Mouse (Mus musculus) neural tube, embryonic 11.5 days (tissue): ENCODE results near the gene Elf3. TPM values are rescaled to one million over a fixed set of nuclear protein-coding genes. Genes with fewer than 3 reads are reported as not detected.

Source experiments
- ATAC-seq: fragments of 200-750 bp; cut with Nextera tagmentation; 2 replicates; pipeline ENCODE4 v1.8.0; 2017; ENCODE audit warnings: moderate number of reproducible peaks, mild to moderate bottlenecking, moderate TSS enrichment, moderate library complexity; ENCODE audit not compliant: insufficient read depth, low FRiP score, low TSS enrichment
- DNase-seq: peaks from one replicate; pipeline ENCODE4 v3.0.0-alpha.2; 2015; ENCODE audit warnings: low spot score
- H3K27ac ChIP-seq: fragments of 300-500 bp; sonication (generic); 2 replicates; pipeline ENCODE4 v1.5.1; 2014; ENCODE audit warnings: low read depth, mild to moderate bottlenecking, low read length
- H3K27me3 ChIP-seq: fragments of 300-500 bp; sonication (generic); 2 replicates; pipeline ENCODE4 v1.6.1; 2014; ENCODE audit warnings: mild to moderate bottlenecking, low read length, mixed read lengths; ENCODE audit not compliant: control insufficient read depth, insufficient read depth
- H3K36me3 ChIP-seq: fragments of 300-500 bp; sonication (generic); 2 replicates; pipeline ENCODE4 v1.6.1; 2014; ENCODE audit warnings: mild to moderate bottlenecking, low read length, moderate library complexity, mixed read lengths; ENCODE audit not compliant: control insufficient read depth, insufficient read depth
- H3K4me1 ChIP-seq: fragments of 300-500 bp; sonication (generic); 2 replicates; pipeline ENCODE4 v1.6.1; 2014; ENCODE audit warnings: low read length, mixed read lengths; ENCODE audit not compliant: control insufficient read depth, insufficient read depth
- H3K4me2 ChIP-seq: fragments of 300-500 bp; sonication (generic); 2 replicates; pipeline ENCODE4 v1.6.1; 2014; ENCODE audit warnings: low read depth, mild to moderate bottlenecking, moderate library complexity
- H3K4me3 ChIP-seq: fragments of 300-500 bp; sonication (generic); 2 replicates; pipeline ENCODE4 v1.5.1; 2014; ENCODE audit warnings: low read depth, low read length
- H3K9ac ChIP-seq: fragments of 300-500 bp; sonication (generic); 2 replicates; pipeline ENCODE4 v1.6.1; 2014; ENCODE audit warnings: mild to moderate bottlenecking, low read length
- H3K9me3 ChIP-seq: fragments of 300-500 bp; sonication (generic); 2 replicates; pipeline ENCODE4 v1.6.1; 2016; ENCODE audit warnings: low read length; ENCODE audit not compliant: control insufficient read depth
- WGBS: fragments of 180-500 bp; shearing (Covaris S2); extraction: QIAGEN DNeasy Blood & Tissue Kit; methylation state at CpG from one replicate; pipeline ENCODE4 v1.1.7; 2014; 5-methylcytosine and 5-hydroxymethylcytosine counted together
- polyA plus RNA-seq: library from polyadenylated mRNA; unstranded; fragments of >200 nt; fragmentation: Nextera tagmentation; extraction: Ambion mirVana; gene quantifications from 2 replicates; pipeline ENCODE4 v1.2.1, GENCODE M21; 2014

The Elf3 gene
- polyA plus RNA-seq, 1 experiment from 2014 or later = 1.4 TPM

- no peak for ATAC-seq
- Histone ChIP-seq H3K4me2 (no peak overlapping the region), H3K27ac (no peak overlapping the region), H3K4me3 (no peak overlapping the region), H3K36me3 (peaks cover 7% of the 10 kb centered on the region; the same call in 1 of the 2 replicates), H3K4me1 (no peaks in the 10 kb centered on the region), H3K9ac (no peak overlapping the region), H3K9me3 (no peaks in the 10 kb centered on the region), H3K27me3 (no peaks in the 10 kb centered on the region)
- WGBS = 93% methylated on average over 9 of the region's 9 CpGs
- DNase-seq = no peak
These were observed 13.0 kb upstream of the Elf3 start for GRCm38 (mm10) chr1:135271371-135271770.

GRCm38 (mm10) chr1:135267663-135268446, 9.5 kb upstream of the Elf3 start:
- Histone ChIP-seq H3K4me3 (no peak overlapping the region), H3K9ac (no peak overlapping the region), H3K27me3 (no peaks in the 10 kb centered on the region), H3K9me3 (no peaks in the 10 kb centered on the region), H3K27ac (no peak overlapping the region), H3K36me3 (peaks cover 10% of the 10 kb centered on the region), H3K4me2 (no peak overlapping the region), H3K4me1 (no peaks in the 10 kb centered on the region)
- DNase-seq (no peak), ATAC-seq (no peak)
- whole genome bisulfite sequencing = 94% methylated on average over 10 of the region's 10 CpGs

GRCm38 (mm10) chr1:135265834-135266233, 7.5 kb upstream of the Elf3 start:
- no peak for ATAC-seq

GRCm38 (mm10) chr1:135263316-135263715, 4.9 kb upstream of the Elf3 start:
- no peaks in the 10 kb centered on the region for H3K9me3 ChIP-seq
- ATAC-seq (no peak), DNase-seq (no peak)
- H3K4me3 ChIP-seq = no peak overlapping the region
- WGBS = 92% methylated on average over 9 of the region's 9 CpGs
- no peak overlapping the region for H3K4me2 ChIP-seq
- no peak overlapping the region for H3K9ac ChIP-seq
- H3K27me3 ChIP-seq = no peaks in the 10 kb centered on the region
- no peak overlapping the region for H3K27ac ChIP-seq
- peaks cover 6% of the 10 kb centered on the region for H3K4me1 ChIP-seq
- H3K36me3 ChIP-seq = peaks cover 6% of the 10 kb centered on the region

More at GRCm38 (mm10) chr1:135265834-135266233, 7.5 kb upstream of the Elf3 start:
- Histone ChIP-seq H3K4me2 (no peak overlapping the region), H3K4me3 (no peak overlapping the region), H3K9ac (no peak overlapping the region), H3K27me3 (no peaks in the 10 kb centered on the region), H3K36me3 (peaks cover 6% of the 10 kb centered on the region), H3K27ac (no peak overlapping the region), H3K9me3 (no peaks in the 10 kb centered on the region), H3K4me1 (no peaks in the 10 kb centered on the region)
- DNase-seq = no peak
- WGBS = 89% methylated on average over 5 of the region's 5 CpGs

DNA sequence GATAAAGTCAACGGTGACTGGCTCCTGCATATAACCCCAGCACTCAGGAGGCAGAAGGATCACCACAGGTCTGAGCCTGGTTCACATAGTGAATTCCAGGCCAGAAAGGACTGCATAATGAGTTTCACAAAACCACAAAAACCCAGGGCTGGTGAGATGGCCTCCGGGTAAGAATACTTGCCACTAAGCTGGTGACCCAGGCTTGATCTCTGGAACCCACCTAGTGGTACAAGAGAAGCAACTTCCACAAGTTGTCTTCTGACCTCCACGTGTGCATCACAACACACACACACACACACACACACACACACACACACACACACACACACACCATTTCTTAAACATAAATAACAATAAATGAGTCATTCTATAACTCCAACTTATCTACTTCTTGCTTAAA, 4.0 kb upstream of the Elf3 start:
- DNase-seq (no peak), ATAC-seq (no peak)
- H3K4me1 ChIP-seq = peaks cover 9% of the 10 kb centered on the region
- peaks cover 6% of the 10 kb centered on the region for H3K36me3 ChIP-seq
- no peak overlapping the region for H3K4me2 ChIP-seq
- no peak overlapping the region for H3K27ac ChIP-seq
- 75% methylated on average over 3 of the region's 3 CpGs for WGBS
- H3K9ac ChIP-seq = no peak overlapping the region
- H3K9me3 ChIP-seq = no peaks in the 10 kb centered on the region
- no peaks in the 10 kb centered on the region for H3K27me3 ChIP-seq
- H3K4me3 ChIP-seq = no peak overlapping the region

GRCm38 (mm10) chr1:135260931-135261330, 2.6 kb upstream of the Elf3 start:
- H3K9ac ChIP-seq = no peak overlapping the region
- ATAC-seq (no peak), DNase-seq (no peak)
- peaks cover 9% of the 10 kb centered on the region for H3K4me1 ChIP-seq
- no peak overlapping the region for H3K27ac ChIP-seq
- no peak overlapping the region for H3K4me3 ChIP-seq
- 71% methylated on average over 6 of the region's 6 CpGs for WGBS
- peaks cover 6% of the 10 kb centered on the region for H3K36me3 ChIP-seq
- H3K9me3 ChIP-seq = no peaks in the 10 kb centered on the region
- no peak overlapping the region for H3K4me2 ChIP-seq
- no peaks in the 10 kb centered on the region for H3K27me3 ChIP-seq

DNA sequence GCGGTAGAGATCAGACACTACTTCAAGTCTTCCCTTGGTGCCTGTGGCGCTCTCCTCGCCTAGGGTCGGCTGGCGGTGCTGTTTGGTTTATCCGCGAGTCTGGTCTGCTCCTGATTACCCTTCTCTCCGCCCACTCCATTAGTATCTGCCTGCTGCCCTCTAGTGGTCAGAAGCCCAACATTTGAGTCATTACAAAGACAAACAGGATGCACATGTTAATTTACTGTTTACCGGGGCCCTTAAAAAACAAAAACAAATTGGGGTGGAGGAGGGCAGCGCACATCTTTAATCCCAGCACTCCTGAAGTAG, 714 bp upstream of the Elf3 start:
- Histone ChIP-seq H3K4me3 (no peak overlapping the region), H3K36me3 (peaks cover 3% of the 10 kb centered on the region), H3K27ac (no peak overlapping the region), H3K4me1 (peaks cover 9% of the 10 kb centered on the region), H3K27me3 (no peaks in the 10 kb centered on the region), H3K4me2 (peak overlapping the region; percentile 39), H3K9ac (peak overlapping the region; percentile 33; the same call in 1 of the 2 replicates), H3K9me3 (no peaks in the 10 kb centered on the region)
- ATAC-seq = peak; percentile 38; the same call in 1 of the 2 replicates
- peak; percentile 83 for DNase-seq
- under 1% methylated on average over 10 of the region's 10 CpGs for WGBS

DNA sequence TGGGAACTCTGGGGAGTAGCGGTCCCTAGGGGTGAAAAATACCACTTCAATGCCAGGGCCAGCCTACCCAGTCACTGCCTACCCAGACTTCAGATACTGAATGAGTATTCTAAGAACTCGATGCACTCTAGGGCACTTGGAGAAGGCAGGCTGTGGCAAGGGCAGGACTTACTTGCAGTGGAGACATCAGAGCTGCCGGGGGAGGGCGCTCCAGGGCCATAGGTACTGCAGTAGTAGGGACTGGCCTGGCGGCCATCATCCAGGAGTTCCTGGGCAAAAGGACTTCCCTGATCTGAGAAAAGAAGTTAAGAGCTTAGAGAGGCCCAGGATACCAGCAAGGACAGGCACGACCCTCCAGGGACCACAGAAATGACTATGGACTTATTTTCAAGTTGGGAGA, 2.1 kb downstream of the Elf3 start:
- ATAC-seq (no peak), DNase-seq (no peak)
- WGBS = 74% methylated on average over 6 of the region's 6 CpGs
- Histone ChIP-seq H3K9ac (no peak overlapping the region), H3K27me3 (no peaks in the 10 kb centered on the region), H3K4me3 (no peak overlapping the region), H3K9me3 (no peaks in the 10 kb centered on the region), H3K4me2 (no peak overlapping the region), H3K27ac (no peak overlapping the region), H3K4me1 (peaks cover 9% of the 10 kb centered on the region), H3K36me3 (no peaks in the 10 kb centered on the region)

GRCm38 (mm10) chr1:135252854-135253253, 5.5 kb downstream of the Elf3 start:
- ATAC-seq = no peak
- WGBS = 68% methylated on average over 4 of the region's 4 CpGs
- no peaks in the 10 kb centered on the region for H3K36me3 ChIP-seq
- no peak overlapping the region for H3K27ac ChIP-seq
- H3K9me3 ChIP-seq = no peaks in the 10 kb centered on the region
- H3K4me3 ChIP-seq = no peak overlapping the region
- no peaks in the 10 kb centered on the region for H3K4me1 ChIP-seq
- no peak for DNase-seq
- H3K4me2 ChIP-seq = no peak overlapping the region
- no peak overlapping the region for H3K9ac ChIP-seq
- H3K27me3 ChIP-seq = no peaks in the 10 kb centered on the region
